Mouse (Mus musculus) ES-E14 (cell line): ENCODE measurements around the gene Add2. TPM values are rescaled to one million over a fixed set of nuclear protein-coding genes. Genes with fewer than 3 reads are reported as not detected.
"Not testable (repeated sequence)": the region's sequence is repeated elsewhere in the genome, so short reads cannot be mapped to it uniquely, and the experiment has no call there.

Source experiments
- DNase-seq: peaks from one replicate; pipeline ENCODE4 v3.0.0-alpha.2; 2013; ENCODE audit warnings: low read depth, low spot score
- H3K27ac ChIP-seq: 2 replicates; pipeline ENCODE4 v1.5.1; 2012; ENCODE audit warnings: low read depth, mild to moderate bottlenecking, low read length, moderate library complexity, mixed read lengths; ENCODE audit not compliant: poor library complexity, insufficient read depth, severe bottlenecking
- H3K36me3 ChIP-seq: 2 replicates; pipeline ENCODE4 v1.6.1; 2012; ENCODE audit warnings: mild to moderate bottlenecking, low read length, moderate library complexity, mixed read lengths; ENCODE audit not compliant: control insufficient read depth, poor library complexity, insufficient read depth, severe bottlenecking
- H3K4me1 ChIP-seq, 2 experiments: fragments of 150-350 bp in 1 of 2; sonication (generic) in 1 of 2; 2 replicates each; pipeline ENCODE4 v1.6.1; 2012; ENCODE audit warnings: low read length in 2 of 2, mild to moderate bottlenecking in 1 of 2, mixed read lengths in 1 of 2; ENCODE audit not compliant: control insufficient read depth in 2 of 2, insufficient read depth in 2 of 2, poor library complexity in 1 of 2
- H3K4me3 ChIP-seq, 2 experiments: fragments of 150-350 bp in 1 of 2; sonication (generic) in 1 of 2; 2 replicates each; pipeline ENCODE4 v1.5.1; 2012; ENCODE audit warnings: low read length in 2 of 2, low read depth in 1 of 2, mild to moderate bottlenecking in 1 of 2, mixed read lengths in 1 of 2; ENCODE audit not compliant: insufficient read depth in 1 of 2, poor library complexity in 1 of 2, severe bottlenecking in 1 of 2
- H3K9ac ChIP-seq: 2 replicates; pipeline ENCODE4 v1.6.1; 2012; ENCODE audit warnings: low read depth, mild to moderate bottlenecking, low read length, mixed read lengths; ENCODE audit not compliant: poor library complexity, insufficient read depth, severe bottlenecking
- H3K9me3 ChIP-seq: fragments of 150-350 bp; sonication (generic); 2 replicates; pipeline ENCODE4 v1.6.1; 2012; ENCODE audit warnings: low read depth, mild to moderate bottlenecking, low read length; ENCODE audit not compliant: control insufficient read depth, insufficient read depth
- CHD2 ChIP-seq: IDR thresholded peaks from 2 replicates; pipeline ENCODE4 v1.6.1; 2014; ENCODE audit warnings: mild to moderate bottlenecking, low read depth, low read length, inconsistent platforms
- HCFC1 ChIP-seq: IDR thresholded peaks from 2 replicates; pipeline ENCODE4 v1.6.1; 2012; ENCODE audit warnings: low read length, inconsistent platforms, borderline replicate concordance; ENCODE audit not compliant: insufficient read depth
- MAFK ChIP-seq: IDR thresholded peaks from 2 replicates; pipeline ENCODE4 v1.6.1; 2014; ENCODE audit warnings: mild to moderate bottlenecking, low read depth, low read length, inconsistent platforms; ENCODE audit not compliant: insufficient read depth
- ZC3H11A ChIP-seq: IDR thresholded peaks from 2 replicates; pipeline ENCODE4 v1.6.1; 2012; ENCODE audit warnings: low read depth, mild to moderate bottlenecking, inconsistent platforms, low read length, borderline replicate concordance
- ZNF384 ChIP-seq: IDR thresholded peaks from 2 replicates; pipeline ENCODE4 v1.6.1; 2012; ENCODE audit warnings: low read depth, low read length, inconsistent platforms
- in situ Hi-C, 2 experiments: fragments of 600-800 bp; cut with MboI; formaldehyde crosslinking; loops; one replicate each; pipeline ENCODE4 v1.15.1; 2025; ENCODE audit warnings: low sequenced_read_pairs in 2 of 2, inconsistent platforms in 1 of 2; ENCODE audit not compliant: unreplicated experiment in 2 of 2
- total RNA-seq: library from RNA; depleted of rRNA; stranded (reverse); fragments of 300-350 nt; gene quantifications from 2 replicates; pipeline ENCODE4 v1.2.3, GENCODE M21; 2012

The Add2 gene
- total RNA-seq, 1 experiment = 2.5 TPM

- H3K9ac ChIP-seq = no peak overlapping the region
- H3K9me3 ChIP-seq = no peaks in the 10 kb centered on the region
- in situ Hi-C loops = no loop called here
- peaks cover 0 to 4% of the 10 kb centered on the region in 2 experiments; a peak in 1 of 4 replicates for H3K4me1 ChIP-seq
- no peak overlapping the region for H3K4me3 ChIP-seq
- no peak overlapping the region for H3K27ac ChIP-seq
- DNase-seq = peak; percentile 30
- TF ChIP-seq ZC3H11A = no peak
- no peak for TF ChIP-seq MAFK
- no peak for TF ChIP-seq CHD2
- no peak for TF ChIP-seq HCFC1
- TF ChIP-seq ZNF384 = no peak
- no peaks in the 10 kb centered on the region for H3K36me3 ChIP-seq
Observed at GRCm38 (mm10) chr6:86003405-86003925, 25.0 kb upstream of the Add2 start.

GRCm38 (mm10) chr6:86004271-86005148 is 24.0 kb upstream of the Add2 start:
- TF ChIP-seq ZC3H11A (peak; percentile 9; the same call in 1 of the 2 replicates), ZNF384 (no peak)
- in situ Hi-C loops = no loop called here
- DNase-seq = peak; percentile 83
- no peak overlapping the region; a peak in 1 of 4 replicates for H3K4me3 ChIP-seq
- no peak overlapping the region for H3K27ac ChIP-seq
- H3K9me3 ChIP-seq = no peaks in the 10 kb centered on the region
- H3K36me3 ChIP-seq = no peaks in the 10 kb centered on the region
- no peak overlapping the region for H3K9ac ChIP-seq
- H3K4me1 ChIP-seq = peaks cover 0 to 4% of the 10 kb centered on the region in 2 experiments; a peak in 1 of 4 replicates

- no peaks in the 10 kb centered on the region for H3K9me3 ChIP-seq
- H3K9ac ChIP-seq = no peak overlapping the region
- no peak overlapping the region for H3K27ac ChIP-seq
- no peak overlapping the region for H3K4me3 ChIP-seq
- H3K36me3 ChIP-seq = no peaks in the 10 kb centered on the region
- H3K4me1 ChIP-seq = no peaks in the 10 kb centered on the region
- no peak for TF ChIP-seq HCFC1
- no peak for TF ChIP-seq ZNF384
- no peak for TF ChIP-seq ZC3H11A
- no peak for TF ChIP-seq CHD2
- no peak for TF ChIP-seq MAFK
- peak; percentile 49 for DNase-seq
- in situ Hi-C loops = no loop called here
Observed at GRCm38 (mm10) chr6:86009980-86010379, 18.5 kb upstream of the Add2 start.

- H3K9ac ChIP-seq, H3K4me1 ChIP-seq, DNase-seq, H3K36me3 ChIP-seq, H3K9me3 ChIP-seq, H3K27ac ChIP-seq, H3K4me3 ChIP-seq, in situ Hi-C loops: not testable (repeated sequence)
Observed at GRCm38 (mm10) chr6:86014812-86015211, 13.7 kb upstream of the Add2 start.
